Mouse (Mus musculus) liver, adult 2 months (tissue): ENCODE data around the gene Gm10337.

Experiments used
- CTCF ChIP-seq: fragments of 200-500 bp; IDR thresholded peaks from 2 replicates; pipeline ENCODE4 v1.5.1; 2011; ENCODE audit warnings: low read depth, low read length, control low read depth
- POLR2A ChIP-seq: fragments of 200-500 bp; IDR thresholded peaks from 2 replicates; pipeline ENCODE4 v1.6.1; 2011; ENCODE audit warnings: low read length, control low read depth; ENCODE audit not compliant: insufficient read depth; ENCODE audit errors: extremely low read depth

- TF ChIP-seq CTCF: no peak
- TF ChIP-seq POLR2A: no peak
These were observed 30.4 kb downstream of the Gm10337 start for GRCm38 (mm10) chr15:102533926-102534325.
